Mouse (Mus musculus) MEL (cell line): ENCODE measurements at regions not wholly inside any gene's neighbourhood (a gene's known extent, or its start where the extent isn't known, plus 50 kb on each side); places are given as distances from the start of the nearest gene placed in this dataset.

Source experiments
- DNase-seq: peaks from one replicate; pipeline ENCODE4 v3.0.0; 2011; ENCODE audit warnings: low read depth, low spot score
- H3K27ac ChIP-seq: 2 replicates; pipeline ENCODE4 v1.5.1; 2012; ENCODE audit warnings: low read depth, mild to moderate bottlenecking, control low read depth, low read length, moderate library complexity; ENCODE audit not compliant: control insufficient read depth
- H3K27me3 ChIP-seq, 2 experiments: fragments of 150-350 bp in 1 of 2; sonication (generic) in 1 of 2; 2 replicates each; pipeline ENCODE4 v1.6.1; 2012; ENCODE audit warnings: low read length in 2 of 2, mild to moderate bottlenecking in 2 of 2, improper control_type of control experiment in 1 of 2, moderate library complexity in 1 of 2; ENCODE audit not compliant: insufficient read depth in 2 of 2, control insufficient read depth in 1 of 2
- H3K36me3 ChIP-seq, 2 experiments: 2 replicates each; pipeline ENCODE4 v1.6.1; 2012 to 2014; ENCODE audit warnings: low read length in 2 of 2, improper control_type of control experiment in 1 of 2, inconsistent platforms in 1 of 2, mild to moderate bottlenecking in 1 of 2; ENCODE audit not compliant: insufficient read depth in 2 of 2, control insufficient read depth in 1 of 2
- H3K4me1 ChIP-seq, 2 experiments: fragments of 150-350 bp in 1 of 2; sonication (generic) in 1 of 2; 2 replicates each; pipeline ENCODE4 v1.6.1; 2012; ENCODE audit warnings: low read length in 2 of 2, improper control_type of control experiment in 1 of 2, mild to moderate bottlenecking in 1 of 2; ENCODE audit not compliant: insufficient read depth in 2 of 2, control insufficient read depth in 1 of 2
- H3K4me3 ChIP-seq, 2 experiments: fragments of 150-350 bp in 1 of 2; sonication (generic) in 1 of 2; 2 replicates each; pipeline ENCODE4 v1.5.1; 2012; ENCODE audit warnings: low read depth in 2 of 2, low read length in 2 of 2, mild to moderate bottlenecking in 2 of 2, moderate library complexity in 2 of 2, control low read depth in 1 of 2, improper control_type of control experiment in 1 of 2; ENCODE audit not compliant: control insufficient read depth in 1 of 2, insufficient read depth in 1 of 2
- H3K79me2 ChIP-seq: 2 replicates; pipeline ENCODE4 v1.6.1; 2012; ENCODE audit warnings: mild to moderate bottlenecking, low read length, moderate library complexity; ENCODE audit not compliant: control insufficient read depth, poor library complexity, insufficient read depth
- H3K9ac ChIP-seq: 2 replicates; pipeline ENCODE4 v1.6.1; 2012; ENCODE audit warnings: low read depth, mild to moderate bottlenecking, control low read depth, low read length, moderate library complexity; ENCODE audit not compliant: control insufficient read depth, poor library complexity, severe bottlenecking
- H3K9me3 ChIP-seq: fragments of 150-350 bp; sonication (generic); replicated peaks from 2 replicates; pipeline ENCODE4 v1.6.1; 2012; ENCODE audit warnings: mild to moderate bottlenecking, low read length, improper control_type of control experiment, moderate library complexity; ENCODE audit not compliant: insufficient read depth
- BHLHE40 ChIP-seq: IDR thresholded peaks from 2 replicates; pipeline ENCODE4 v1.6.1; 2012; ENCODE audit warnings: low read depth, mild to moderate bottlenecking, inconsistent platforms, low read length, improper control_type of control experiment, borderline replicate concordance
- CHD1 ChIP-seq: IDR thresholded peaks from 2 replicates; pipeline ENCODE4 v1.6.1; 2012; ENCODE audit warnings: low read depth, mild to moderate bottlenecking, inconsistent platforms, low read length, improper control_type of control experiment
- CHD2 ChIP-seq: IDR thresholded peaks from 2 replicates; pipeline ENCODE4 v1.6.1; 2011; ENCODE audit warnings: low read length, improper control_type of control experiment
- ETS1 ChIP-seq: IDR thresholded peaks from 2 replicates; pipeline ENCODE4 v1.6.1; 2012; ENCODE audit warnings: low read depth, mild to moderate bottlenecking, inconsistent platforms, low read length, improper control_type of control experiment, moderate library complexity
- HCFC1 ChIP-seq: IDR thresholded peaks from 2 replicates; pipeline ENCODE4 v1.6.1; 2012; ENCODE audit warnings: low read depth, mild to moderate bottlenecking, inconsistent platforms, low read length, improper control_type of control experiment, moderate library complexity
- JUND ChIP-seq: IDR thresholded peaks from 2 replicates; pipeline ENCODE4 v1.6.1; 2011; ENCODE audit warnings: low read depth, mild to moderate bottlenecking, improper control_type of control experiment, low read length
- KAT2A ChIP-seq: conservative IDR thresholded peaks from 2 replicates; pipeline ENCODE4 v1.6.1; 2012; ENCODE audit warnings: low read depth, low read length, improper control_type of control experiment, inconsistent platforms
- MXI1 ChIP-seq: IDR thresholded peaks from 2 replicates; pipeline ENCODE4 v1.6.1; 2011; ENCODE audit warnings: mild to moderate bottlenecking, low read depth, low read length, improper control_type of control experiment
- MYB ChIP-seq: IDR thresholded peaks from 2 replicates; pipeline ENCODE4 v1.6.1; 2011; ENCODE audit warnings: mild to moderate bottlenecking, low read depth, low read length, improper control_type of control experiment
- POLR2A ChIP-seq, 2 experiments: IDR thresholded peaks; 2 replicates each; pipeline ENCODE4 v1.6.1; 2011 to 2012; ENCODE audit warnings: low read length in 2 of 2, mild to moderate bottlenecking in 2 of 2, control low read depth in 1 of 2, improper control_type of control experiment in 1 of 2, low read depth in 1 of 2, moderate library complexity in 1 of 2; ENCODE audit not compliant: control insufficient read depth in 1 of 2, insufficient read depth in 1 of 2, poor library complexity in 1 of 2
- POLR2AphosphoS5 ChIP-seq: IDR thresholded peaks from 2 replicates; pipeline ENCODE4 v1.6.1; 2012; ENCODE audit warnings: low read depth, borderline replicate concordance, mild to moderate bottlenecking, inconsistent platforms, low read length, moderate library complexity, mixed read lengths
- SMC3 ChIP-seq: IDR thresholded peaks from 2 replicates; pipeline ENCODE4 v1.6.1; 2011; ENCODE audit warnings: low read depth, low read length, improper control_type of control experiment
- TAL1 ChIP-seq: IDR thresholded peaks from 2 replicates; pipeline ENCODE4 v1.6.1; 2012; ENCODE audit warnings: mild to moderate bottlenecking, inconsistent platforms, low read length, moderate library complexity, mixed read lengths
- UBTF ChIP-seq: IDR thresholded peaks from 2 replicates; pipeline ENCODE4 v1.6.1; 2012; ENCODE audit warnings: low read depth, mild to moderate bottlenecking, inconsistent platforms, low read length, improper control_type of control experiment, moderate library complexity, borderline replicate concordance; ENCODE audit not compliant: insufficient read depth
- USF1 ChIP-seq: IDR thresholded peaks from 2 replicates; pipeline ENCODE4 v1.6.1; 2014; ENCODE audit warnings: low read depth, mild to moderate bottlenecking, inconsistent platforms, low read length, improper control_type of control experiment, moderate library complexity
- ZC3H11A ChIP-seq: IDR thresholded peaks from 2 replicates; pipeline ENCODE4 v1.6.1; 2012; ENCODE audit warnings: low read depth, mild to moderate bottlenecking, inconsistent platforms, low read length, improper control_type of control experiment
- ZNF384 ChIP-seq: IDR thresholded peaks from 2 replicates; pipeline ENCODE4 v1.6.1; 2012; ENCODE audit warnings: low read depth, mild to moderate bottlenecking, inconsistent platforms, low read length, improper control_type of control experiment

DNA sequence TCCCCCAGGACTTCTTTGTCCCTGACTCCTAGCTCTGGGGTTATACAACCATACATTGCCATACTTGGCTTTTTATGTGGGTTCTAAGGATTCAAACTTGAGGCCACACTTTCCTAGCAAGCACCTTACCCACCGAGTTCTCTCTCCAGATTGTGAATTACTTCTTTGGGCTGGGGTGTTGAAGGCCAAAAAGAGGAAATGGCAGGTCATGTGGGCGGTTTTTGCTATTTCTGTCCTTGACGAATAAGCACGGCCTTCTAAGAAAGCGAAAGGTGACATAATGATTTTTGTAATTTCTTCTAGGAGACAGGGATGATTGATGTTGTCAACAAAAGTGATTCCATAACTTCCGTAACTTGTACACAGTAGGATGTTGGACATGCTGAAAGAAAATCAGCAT, 176.5 kb downstream of the S1pr1 start:
- Histone ChIP-seq H3K36me3 (no peaks in the 10 kb centered on the region), H3K4me1 (no peaks in the 10 kb centered on the region), H3K4me3 (no peak overlapping the region), H3K27ac (no peak overlapping the region), H3K27me3 (no peaks in the 10 kb centered on the region), H3K9me3 (no peaks in the 10 kb centered on the region), H3K9ac (no peak overlapping the region), H3K79me2 (no peaks in the 10 kb centered on the region)
- no peak for TF ChIP-seq UBTF
- TF ChIP-seq CHD2: no peak
- TF ChIP-seq SMC3: no peak
- TF ChIP-seq KAT2A: no peak
- no peak for TF ChIP-seq TAL1
- no peak for TF ChIP-seq MYB
- no peak for TF ChIP-seq ZNF384
- no peak for TF ChIP-seq BHLHE40
- TF ChIP-seq JUND: no peak
- TF ChIP-seq CHD1: no peak
- no peak for TF ChIP-seq HCFC1
- TF ChIP-seq MXI1: no peak
- TF ChIP-seq POLR2A (IDR thresholded peaks at IDR 0.05; ENCODE audit: control insufficient read depth in 1 of 2, insufficient read depth in 1 of 2, low read depth in 1 of 2, low read length in 2 of 2, poor library complexity in 1 of 2): no peak
- TF ChIP-seq USF1: no peak
- no peak for DNase-seq

DNA sequence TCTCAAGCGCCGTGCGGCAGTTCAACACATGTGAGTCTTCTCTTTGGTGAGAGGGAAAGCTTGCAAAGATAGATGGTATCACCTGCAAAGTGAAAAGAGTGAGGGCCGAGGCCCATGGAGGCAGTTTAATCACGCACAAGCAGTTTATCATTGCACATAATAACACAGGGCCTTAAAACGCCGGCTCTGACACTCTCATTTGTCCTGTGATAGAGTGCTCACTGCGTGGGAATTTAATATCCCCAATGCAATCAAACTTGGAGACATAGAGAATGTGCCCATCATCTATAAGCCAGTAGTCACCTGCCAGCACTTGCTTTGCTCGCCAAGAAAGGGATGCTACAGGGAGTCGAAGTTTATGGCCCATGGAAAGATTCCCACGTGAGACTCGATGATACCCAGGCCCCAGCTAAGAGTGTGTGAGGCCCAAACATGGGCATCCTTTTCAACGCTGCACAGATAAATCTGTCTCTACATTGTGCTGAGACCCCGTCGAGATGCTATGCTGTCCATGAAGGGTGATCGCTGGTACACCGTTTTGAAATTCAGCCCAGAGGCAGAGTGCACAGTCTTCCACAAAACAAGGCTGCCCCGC, 182.6 kb downstream of the S1pr1 start:
- no peak for DNase-seq
- Histone ChIP-seq H3K27ac (no peak overlapping the region), H3K79me2 (no peaks in the 10 kb centered on the region), H3K4me1 (no peaks in the 10 kb centered on the region), H3K4me3 (no peak overlapping the region), H3K27me3 (peaks cover 0 to 2% of the 10 kb centered on the region in 2 experiments; a peak in 1 of 4 replicates), H3K36me3 (no peaks in the 10 kb centered on the region), H3K9ac (no peak overlapping the region), H3K9me3 (no peaks in the 10 kb centered on the region)
- TF ChIP-seq ETS1 (no peak), CHD1 (no peak), KAT2A (no peak), UBTF (no peak), ZC3H11A (no peak), SMC3 (no peak), HCFC1 (no peak), MXI1 (no peak), POLR2AphosphoS5 (no peak), MYB (no peak)
